Mouse (Mus musculus) thymus, adult 2 months (tissue): Measurements from ENCODE around the gene Nsun7. TPM values are rescaled to one million over a fixed set of nuclear protein-coding genes. Genes with fewer than 3 reads are reported as not detected.

Experiments
- DNase-seq: peaks from one replicate; pipeline ENCODE4 v3.0.0; 2021
- H3K27ac ChIP-seq: fragments of 200-500 bp; 2 replicates; pipeline ENCODE4 v1.5.1; 2012; ENCODE audit warnings: low read length, control low read depth; ENCODE audit not compliant: control insufficient read depth, insufficient read depth
- H3K27me3 ChIP-seq: fragments of 200-500 bp; 2 replicates; pipeline ENCODE4 v1.6.1; 2012; ENCODE audit warnings: mild to moderate bottlenecking, low read length, moderate library complexity, mixed read lengths; ENCODE audit not compliant: control insufficient read depth, insufficient read depth
- H3K36me3 ChIP-seq: fragments of 200-500 bp; 2 replicates; pipeline ENCODE4 v1.6.1; 2012; ENCODE audit warnings: mild to moderate bottlenecking, low read length, moderate library complexity; ENCODE audit not compliant: control insufficient read depth, insufficient read depth
- H3K4me1 ChIP-seq: fragments of 200-500 bp; replicated peaks from 2 replicates; pipeline ENCODE4 v1.6.1; 2012; ENCODE audit warnings: low read length; ENCODE audit not compliant: control insufficient read depth, insufficient read depth
- H3K4me3 ChIP-seq: fragments of 200-500 bp; 2 replicates; pipeline ENCODE4 v1.5.1; 2012; ENCODE audit warnings: mild to moderate bottlenecking, low read length, control low read depth, moderate library complexity; ENCODE audit not compliant: control insufficient read depth, insufficient read depth
- CTCF ChIP-seq: fragments of 200-500 bp; IDR thresholded peaks from 2 replicates; pipeline ENCODE4 v1.5.1; 2012; ENCODE audit warnings: mild to moderate bottlenecking, control low read depth, low read length, moderate library complexity, borderline replicate concordance; ENCODE audit not compliant: control insufficient read depth, poor library complexity, insufficient read depth; ENCODE audit errors: extremely low read depth
- POLR2A ChIP-seq: fragments of 200-500 bp; IDR thresholded peaks from 2 replicates; pipeline ENCODE4 v1.6.1; 2012; ENCODE audit warnings: mild to moderate bottlenecking, low read length, control low read depth, moderate library complexity; ENCODE audit not compliant: control insufficient read depth, poor library complexity, insufficient read depth; ENCODE audit errors: extremely low read depth
- WGBS: fragments of 180-500 bp; shearing (Covaris S2); methylation state at CpG from one replicate; pipeline ENCODE4 v1.1.7; 2018; 5-methylcytosine and 5-hydroxymethylcytosine counted together
- polyA plus RNA-seq: library from polyadenylated mRNA; depleted of rRNA; stranded (reverse); fragments of >200 nt; gene quantifications from 2 replicates; pipeline ENCODE4 v1.2.3, GENCODE M21; 2012; rRNA removed

The Nsun7 gene
- polyA plus RNA-seq, 1 experiment, result 0.31 TPM

DNA sequence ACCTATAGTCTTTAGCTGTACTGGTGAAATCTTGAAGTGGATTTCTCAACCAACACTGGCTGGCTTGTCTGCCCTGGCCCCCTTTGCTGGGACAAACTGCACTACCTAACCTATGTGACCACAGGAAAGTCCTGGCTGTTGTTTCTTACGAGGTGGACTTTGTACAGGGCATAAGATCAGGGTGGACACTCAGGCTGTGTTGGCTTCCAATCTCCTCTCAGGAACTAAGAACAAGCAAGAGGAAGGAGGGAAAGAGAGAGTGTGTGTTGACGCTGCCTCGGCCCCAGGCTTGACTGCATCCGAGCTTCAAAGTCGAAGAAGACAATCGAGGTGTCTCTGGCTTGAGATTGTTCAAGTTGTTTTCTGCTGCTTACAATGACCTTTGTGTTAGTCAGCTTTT lies 87.1 kb downstream of the Nsun7 start:
- no peak for DNase-seq
- 96% methylated on average over 6 of the region's 6 CpGs for WGBS

More for the DNA sequence above, 87.1 kb downstream of the Nsun7 start:
- H3K4me3 ChIP-seq, result no peak overlapping the region
- no peaks in the 10 kb centered on the region for H3K4me1 ChIP-seq
- no peaks in the 10 kb centered on the region for H3K27me3 ChIP-seq
- TF ChIP-seq CTCF, result no peak
- no peak for TF ChIP-seq POLR2A
- no peak overlapping the region for H3K27ac ChIP-seq
- H3K36me3 ChIP-seq, result no peaks in the 10 kb centered on the region

Other genes with a start within 250 kb of the Nsun7 start
- gene Rbm47, start 86.8 kb upstream of the Nsun7 start, polyA plus RNA-seq, result 12.6 and 12.7 TPM in 2 replicates